Mouse (Mus musculus) ovary, postnatal 14 days (tissue): ENCODE measurements around the gene Gpsm2.
"Not testable (repeated sequence)": the region's sequence is repeated elsewhere in the genome, so short reads cannot be mapped to it uniquely, and the experiment has no call there.

Experiments used
- DNase-seq: peaks from one replicate; pipeline ENCODE4 v3.0.0; 2022; ENCODE audit warnings: low spot score

The Gpsm2 gene

GRCm38 (mm10) chr3:108654566-108654965 is 67.5 kb downstream of the Gpsm2 start:
- DNase-seq = no peak

GRCm38 (mm10) chr3:108653710-108654379 is 68.3 kb downstream of the Gpsm2 start, which contains the start of gene Clcc1:
Gene Clcc1, plus strand, starts transcription at chr3:108653913.
- peak; percentile 93 for DNase-seq

- DNase-seq = no peak
Observed at GRCm38 (mm10) chr3:108652866-108653642, 69.1 kb downstream of the Gpsm2 start.

GRCm38 (mm10) chr3:108647681-108648080 is 74.4 kb downstream of the Gpsm2 start:
- DNase-seq = not testable (repeated sequence)

GRCm38 (mm10) chr3:108646036-108646435 is 76.1 kb downstream of the Gpsm2 start:
- no peak for DNase-seq

GRCm38 (mm10) chr3:108644856-108645255 is 77.3 kb downstream of the Gpsm2 start:
- no peak for DNase-seq

GRCm38 (mm10) chr3:108640998-108641397 is 81.1 kb downstream of the Gpsm2 start:
- DNase-seq = no peak

GRCm38 (mm10) chr3:108639412-108639811 is 82.7 kb downstream of the Gpsm2 start:
- no peak for DNase-seq

- DNase-seq = no peak
Observed at GRCm38 (mm10) chr3:108634761-108635160, 87.3 kb downstream of the Gpsm2 start.
